ENCODE assay signal across 22 mouse cellular contexts in the genomic region with DNA sequence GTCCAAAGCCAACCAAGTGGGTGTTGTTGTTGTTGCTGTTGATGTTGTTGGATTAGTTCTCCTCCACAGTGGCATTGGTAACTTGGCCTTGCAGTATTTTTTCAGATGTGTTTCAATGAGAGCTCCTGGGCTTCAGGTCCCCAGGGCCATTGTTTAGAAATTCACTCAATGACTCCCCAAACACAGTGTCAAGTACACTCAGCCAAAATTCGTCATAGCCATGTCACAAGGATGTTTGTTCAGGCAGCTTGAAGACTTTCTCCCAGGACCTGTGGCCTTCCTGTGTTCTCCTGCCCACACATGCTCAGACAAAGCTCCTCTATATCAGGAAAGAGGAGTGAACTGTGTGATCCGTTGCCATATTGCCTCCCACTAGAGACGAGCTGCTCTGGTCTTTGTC. TPM values are rescaled to one million over a fixed set of nuclear protein-coding genes. Genes with fewer than 3 reads are reported as not detected.
DNase-seq lines count a peak whose midpoint lies in the region; ATAC-seq and TF ChIP-seq lines count a peak whose summit lies in the region.
"Had no signal": no experiment of that assay in that cellular context is flagged by ENCODE, and none has a peak within 500 bp of the region (broad histone marks: within the 10 kb centered on the region; RNA-seq: fewer than 3 reads in every experiment).

No protein-coding gene starts in this region.

- no peaks in the 10 kb centered on the region for H3K36me3 ChIP-seq in heart, embryonic 10.5 days
- no peaks in the 10 kb centered on the region for H3K36me3 ChIP-seq in lung, postnatal 0 days (ENCODE audit: insufficient read depth, low read length)
- H3K36me3 ChIP-seq in midbrain, embryonic 11.5 days (ENCODE audit: control insufficient read depth, insufficient read depth, low read length) = no peaks in the 10 kb centered on the region
- H3K36me3 ChIP-seq: heart, embryonic 15.5 days; hindbrain, embryonic 13.5 days had no signal

- peak; percentile 27; the same call in 1 of the 2 replicates for ATAC-seq in lung, postnatal 0 days
- ATAC-seq in midbrain, embryonic 11.5 days (ENCODE audit: low FRiP score) = no peak
- ATAC-seq: forebrain, embryonic 13.5 days; forebrain, postnatal 0 days; hindbrain, postnatal 0 days; Patski had no signal

- H3K27ac ChIP-seq in heart, embryonic 10.5 days = peak overlapping the region; percentile 11; the same call in 1 of the 2 replicates
- no peak overlapping the region for H3K27ac ChIP-seq in lung, postnatal 0 days (ENCODE audit: low read length)
- H3K27ac ChIP-seq in midbrain, embryonic 11.5 days (ENCODE audit: low read depth, low read length) = no peak overlapping the region
- H3K27ac ChIP-seq: forebrain, embryonic 13.5 days; heart, embryonic 15.5 days; hindbrain, embryonic 13.5 days; hindbrain, postnatal 0 days had no signal

- WGBS in heart, embryonic 10.5 days = 64% methylated on average over 3 of the region's 3 CpGs
- 39% methylated on average over 3 of the region's 3 CpGs for WGBS in lung, postnatal 0 days
- 62% methylated on average over 3 of the region's 3 CpGs for WGBS in lung, adult 2 months
- WGBS in midbrain, embryonic 11.5 days = 85% methylated on average over 3 of the region's 3 CpGs

- TF ChIP-seq EP300 in lung, postnatal 0 days (IDR thresholded peaks at IDR 0.05) = peak; percentile 24; the same call in 1 of the 2 replicates

- no peak for TF ChIP-seq POLR2A in lung, adult 2 months (IDR thresholded peaks at IDR 0.05; ENCODE audit: borderline replicate concordance, extremely low read depth, low read depth, low read length)

- H3K27me3 ChIP-seq in heart, embryonic 10.5 days (ENCODE audit: insufficient read depth, poor library complexity, severe bottlenecking) = no peaks in the 10 kb centered on the region
- H3K27me3 ChIP-seq in lung, postnatal 0 days (replicated peaks; ENCODE audit: insufficient read depth, low read length) = no peaks in the 10 kb centered on the region
- H3K27me3 ChIP-seq in midbrain, embryonic 11.5 days (ENCODE audit: control insufficient read depth, insufficient read depth, low read length) = no peaks in the 10 kb centered on the region
- H3K27me3 ChIP-seq: forebrain, embryonic 13.5 days; heart, embryonic 15.5 days; Patski had no signal

- no peak for DNase-seq in heart, embryonic 10.5 days (ENCODE audit: low spot score)
- no peak for DNase-seq in heart, postnatal 25 days (ENCODE audit: low spot score)
- peak; percentile 81 for DNase-seq in lung, postnatal 0 days (ENCODE audit: low spot score)
- no peak for DNase-seq in lung, adult 2 months
- peak; percentile 71 for DNase-seq in lung, postnatal 25 days (ENCODE audit: low spot score)
- no peak for DNase-seq in midbrain, embryonic 11.5 days (ENCODE audit: low spot score, missing footprints)
- DNase-seq: adrenal gland, postnatal 25 days; cerebellum, adult 18-20 months; cerebellum, adult 9-11 months; cerebellum, postnatal 36 days; forebrain, postnatal 0 days; gastrocnemius, postnatal 25 days; heart, postnatal 4 days had no signal

- intact Hi-C loops in heart, postnatal 25 days (cut with DNase I) = no loop called here

- no peak for TF ChIP-seq CTCF in lung, postnatal 0 days (IDR thresholded peaks at IDR 0.05)
- no peak for TF ChIP-seq CTCF in lung, adult 2 months (IDR thresholded peaks at IDR 0.05; ENCODE audit: insufficient read depth, low read length)

- H3K4me1 ChIP-seq in heart, embryonic 10.5 days = peaks cover 49% of the 10 kb centered on the region
- 0 out of 2 replicates have a peak, but pooled peaks cover 5% of the 10 kb centered on the region for H3K4me1 ChIP-seq in lung, postnatal 0 days (ENCODE audit: insufficient read depth, low read depth, low read length)
- H3K4me1 ChIP-seq in lung, adult 2 months (ENCODE audit: control insufficient read depth, insufficient read depth, low read length) = peaks cover 2% of the 10 kb centered on the region
- peaks cover 27% of the 10 kb centered on the region for H3K4me1 ChIP-seq in midbrain, embryonic 11.5 days (ENCODE audit: control insufficient read depth, insufficient read depth, low read length)

- H3K9me3 ChIP-seq in heart, embryonic 10.5 days = no peaks in the 10 kb centered on the region
- no peaks in the 10 kb centered on the region for H3K9me3 ChIP-seq in lung, postnatal 0 days (ENCODE audit: low read length)
- H3K9me3 ChIP-seq in midbrain, embryonic 11.5 days (ENCODE audit: control insufficient read depth, low read length) = no peaks in the 10 kb centered on the region
- H3K9me3 ChIP-seq: forebrain, embryonic 13.5 days; heart, embryonic 15.5 days; hindbrain, embryonic 13.5 days had no signal

- no peak overlapping the region for H3K4me3 ChIP-seq in heart, embryonic 10.5 days
- no peak overlapping the region for H3K4me3 ChIP-seq in lung, postnatal 0 days (ENCODE audit: low read depth, low read length)
- H3K4me3 ChIP-seq in lung, adult 2 months (replicated peaks; ENCODE audit: extremely low read depth, low read depth, low read length) = no peak overlapping the region
- no peak overlapping the region for H3K4me3 ChIP-seq in midbrain, embryonic 11.5 days (ENCODE audit: low read depth, low read length)
- H3K4me3 ChIP-seq: forebrain, embryonic 13.5 days; heart, embryonic 15.5 days; hindbrain, embryonic 13.5 days had no signal

- no peak overlapping the region for H3K9ac ChIP-seq in lung, postnatal 0 days (replicated peaks; ENCODE audit: low read depth)
- H3K9ac ChIP-seq in midbrain, embryonic 11.5 days (ENCODE audit: low read length) = no peak overlapping the region
- H3K9ac ChIP-seq: forebrain, embryonic 13.5 days; forebrain, postnatal 0 days; heart, embryonic 15.5 days; hindbrain, embryonic 13.5 days had no signal

- no peak overlapping the region for H3K4me2 ChIP-seq in lung, postnatal 0 days (replicated peaks; ENCODE audit: low read depth, low read length)
- no peak overlapping the region for H3K4me2 ChIP-seq in midbrain, embryonic 11.5 days
- H3K4me2 ChIP-seq: forebrain, embryonic 13.5 days; heart, embryonic 15.5 days; hindbrain, embryonic 13.5 days had no signal

RNA-seq across cellular contexts. Expression of gene Tgfbi, which starts 23.3 kb away (rescaled TPM):
- 50.4 and 66.2 TPM in 2 replicates for polyA plus RNA-seq in heart, embryonic 10.5 days (2016; fragmentation: Nextera tagmentation; extraction: Ambion mirVana)
- 10 to 100 TPM; 19.3 to 23.4 TPM for total RNA-seq in heart, postnatal 25 days (2021)
- 408 and 422 TPM in 2 replicates for polyA plus RNA-seq in lung, postnatal 0 days (2015; fragmentation: Nextera tagmentation; extraction: Ambion mirVana)
- polyA plus RNA-seq in lung, adult 2 months (2012; rRNA removed) = 50.8 and 53.9 TPM in 2 replicates
- polyA plus RNA-seq in midbrain, embryonic 11.5 days (2014; fragmentation: Nextera tagmentation; extraction: Ambion mirVana) = 20.2 and 25.3 TPM in 2 replicates
- total RNA-seq: CH12.LX had no signal

RNA-seq across cellular contexts. Expression of gene Lect2, which starts 37.7 kb away (rescaled TPM):
- 0.41 and 8.8 TPM in 2 replicates for polyA plus RNA-seq in heart, embryonic 10.5 days (2016; fragmentation: Nextera tagmentation; extraction: Ambion mirVana)
- not detected for total RNA-seq in heart, postnatal 25 days (2021)
- polyA plus RNA-seq in lung, postnatal 0 days (2015; fragmentation: Nextera tagmentation; extraction: Ambion mirVana) = not detected in 2 replicates
- not detected in 2 replicates for polyA plus RNA-seq in lung, adult 2 months (2012; rRNA removed)
- polyA plus RNA-seq in midbrain, embryonic 11.5 days (2014; fragmentation: Nextera tagmentation; extraction: Ambion mirVana) = not detected in 2 replicates
- total RNA-seq: CH12.LX; forebrain, postnatal 0 days; gastrocnemius, adult 18-20 months; gastrocnemius, postnatal 25 days; granulocyte monocyte progenitor cell, adult 5-6 weeks; heart, adult 8-10 months; heart, postnatal 4 days; hindbrain, postnatal 0 days had no signal
- polyA plus RNA-seq: forebrain, embryonic 13.5 days; forebrain, postnatal 0 days; heart, embryonic 15.5 days; hindbrain, embryonic 13.5 days; hindbrain, postnatal 0 days; Patski had no signal

Comparison
In these comparisons a context has a peak if more than half of its experiments do, and no peak if none do; other contexts are left out.
1. DNase-seq: peak in lung, postnatal 0 days (single experiment) and lung, postnatal 25 days (single experiment); none in heart, embryonic 10.5 days (single experiment), heart, postnatal 25 days (single experiment), lung, adult 2 months (single experiment) and midbrain, embryonic 11.5 days (single experiment).